Mouse (Mus musculus): Measurements from ENCODE around the gene Met.

- TF ChIP-seq CTCF (IDR thresholded peaks at IDR 0.05; ENCODE audit: borderline replicate concordance, insufficient read depth, low read length) (no peak), POLR2A (IDR thresholded peaks at IDR 0.05; ENCODE audit: low read depth, low read length) (no peak)
Measured at GRCm38 (mm10) chr6:17513381-17513780, 49.8 kb downstream of the Met start.
